ENCODE assay signal across 8 mouse cellular contexts in genomic region chr3:29726376-29726967, GRCm38 (mm10).
DNase-seq lines count a peak whose midpoint lies in the region; ATAC-seq and TF ChIP-seq lines count a peak whose summit lies in the region.

No protein-coding gene starts in this region.

- H3K4me2 ChIP-seq in heart, postnatal 0 days (ENCODE audit: low read depth, low read length) = no peak overlapping the region
- H3K4me2 ChIP-seq in stomach, postnatal 0 days (replicated peaks; ENCODE audit: low read depth) = no peak overlapping the region

- DNase-seq in heart, postnatal 0 days (ENCODE audit: low spot score) = peak; percentile 13
- no peak for DNase-seq in heart, postnatal 4 days
- peak; percentile 14 for DNase-seq in lung, postnatal 14 days
- no peak for DNase-seq in lung, adult 18-20 months
- peak; percentile 61 for DNase-seq in forelimb bud, embryonic 11.5 days (ENCODE audit: low read depth, low spot score)
- no peak for DNase-seq in stomach, postnatal 0 days (ENCODE audit: low spot score)
- DNase-seq in thymus, adult 18-20 months = no peak
- no peak for DNase-seq in urinary bladder, postnatal 4 days (ENCODE audit: low spot score in 2 of 2)

- H3K36me3 ChIP-seq in heart, postnatal 0 days (replicated peaks; ENCODE audit: control insufficient read depth, insufficient read depth, low read length) = no peaks in the 10 kb centered on the region
- no peaks in the 10 kb centered on the region for H3K36me3 ChIP-seq in stomach, postnatal 0 days (ENCODE audit: control insufficient read depth, insufficient read depth, low read length)

- no peak for TF ChIP-seq EP300 in heart, postnatal 0 days (IDR thresholded peaks at IDR 0.05; ENCODE audit: low read depth)
- TF ChIP-seq EP300 in stomach, postnatal 0 days (optimal IDR thresholded peaks at IDR 0.05) = no peak

- 57% methylated on average over 8 of the region's 8 CpGs for WGBS in heart, postnatal 0 days
- 55% methylated on average over 8 of the region's 8 CpGs for WGBS in stomach, postnatal 0 days

- no peak overlapping the region for H3K27ac ChIP-seq in heart, postnatal 0 days (ENCODE audit: low read depth)
- no peak overlapping the region for H3K27ac ChIP-seq in stomach, postnatal 0 days (replicated peaks)

- H3K27me3 ChIP-seq in heart, postnatal 0 days (ENCODE audit: control insufficient read depth, insufficient read depth, low read length) = no peaks in the 10 kb centered on the region; the same call in 1 of the 2 replicates
- H3K27me3 ChIP-seq in stomach, postnatal 0 days (ENCODE audit: control insufficient read depth, insufficient read depth, low read length) = no peaks in the 10 kb centered on the region

- ATAC-seq in heart, postnatal 0 days (ENCODE audit: insufficient read depth, low read depth) = no peak
- no peak for ATAC-seq in stomach, postnatal 0 days (ENCODE audit: low FRiP score, low TSS enrichment)

- no peak overlapping the region for H3K4me3 ChIP-seq in heart, postnatal 0 days (ENCODE audit: low read depth, low read length)
- no peak overlapping the region for H3K4me3 ChIP-seq in stomach, postnatal 0 days (ENCODE audit: low read depth, low read length)

- TF ChIP-seq CTCF in heart, postnatal 0 days (IDR thresholded peaks at IDR 0.05; ENCODE audit: low read depth) = peak; percentile 69
- peak; percentile 84 for TF ChIP-seq CTCF in stomach, postnatal 0 days (IDR thresholded peaks at IDR 0.05; ENCODE audit: low read depth)

- no peak overlapping the region for H3K9ac ChIP-seq in heart, postnatal 0 days (replicated peaks; ENCODE audit: low read depth, low read length)
- H3K9ac ChIP-seq in stomach, postnatal 0 days (ENCODE audit: low read length) = no peak overlapping the region

- no peaks in the 10 kb centered on the region for H3K4me1 ChIP-seq in heart, postnatal 0 days (ENCODE audit: control insufficient read depth, insufficient read depth)
- no peaks in the 10 kb centered on the region for H3K4me1 ChIP-seq in stomach, postnatal 0 days (replicated peaks; ENCODE audit: control insufficient read depth, insufficient read depth)

- H3K9me3 ChIP-seq in heart, postnatal 0 days (replicated peaks; ENCODE audit: control insufficient read depth, low read length) = no peaks in the 10 kb centered on the region
- H3K9me3 ChIP-seq in stomach, postnatal 0 days (ENCODE audit: control insufficient read depth, low read length) = no peaks in the 10 kb centered on the region

Comparison
In these comparisons a context has a peak if more than half of its experiments do, and no peak if none do; other contexts are left out.
1. DNase-seq: peak in heart, postnatal 0 days (single experiment), lung, postnatal 14 days (single experiment) and forelimb bud, embryonic 11.5 days (single experiment); none in heart, postnatal 4 days (single experiment), lung, adult 18-20 months (0 of 2), stomach, postnatal 0 days (single experiment), thymus, adult 18-20 months (0 of 2) and urinary bladder, postnatal 4 days (0 of 2).